Mouse (Mus musculus): Measurements from ENCODE around the gene Angptl7.

Angptl7 gene

DNA sequence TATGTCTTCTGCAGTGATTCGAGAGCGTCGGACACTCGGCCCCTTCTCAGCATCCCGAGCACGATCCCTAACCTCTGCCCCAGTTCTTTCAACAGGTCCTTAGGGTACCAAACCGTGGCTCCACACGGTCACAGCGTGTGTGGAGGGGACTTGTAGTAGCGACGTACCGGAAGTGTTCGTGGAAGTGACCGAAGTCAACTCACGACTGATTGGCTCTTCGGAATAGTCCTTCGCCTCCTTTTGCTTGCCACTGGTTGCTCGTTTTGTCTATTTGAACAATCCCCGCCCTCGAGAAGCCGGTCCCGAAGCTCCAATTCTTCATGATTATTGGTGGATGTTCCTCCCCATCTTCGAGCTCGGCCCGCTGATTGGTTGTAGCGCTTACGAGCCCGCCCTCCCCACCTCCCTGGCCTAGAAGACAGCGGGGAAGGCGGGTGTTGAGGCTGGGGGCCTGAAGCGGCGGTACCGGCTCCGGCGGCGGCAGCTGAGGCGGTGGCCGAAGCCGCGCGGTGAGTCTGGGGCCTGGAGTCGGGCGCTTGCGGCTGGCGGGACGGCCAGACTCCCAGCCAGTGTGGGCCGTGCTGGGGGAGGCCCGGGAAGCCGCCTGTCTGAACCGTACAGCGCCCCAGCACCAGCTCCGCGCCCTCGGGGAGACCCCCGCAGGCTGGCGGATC is 51.9 kb downstream of the Angptl7 start, which contains the start of gene Mtor:
TSS of gene Mtor (plus strand) at position 433 of the 674 bp plus-strand sequence.
- peak; percentile 100 for DNase-seq

Data from heart, adult 11 months (tissue).